Comparison of ENCODE assay signal across 10 mouse cellular contexts in genomic region chr17:47806230-47806629, GRCm38 (mm10). TPM values are rescaled to one million over a fixed set of nuclear protein-coding genes. Genes with fewer than 3 reads are reported as not detected.
DNase-seq lines count a peak whose midpoint lies in the region; ATAC-seq and TF ChIP-seq lines count a peak whose summit lies in the region.
"Had no signal": no experiment of that assay in that cellular context is flagged by ENCODE, and none has a peak within 500 bp of the region (broad histone marks: within the 10 kb centered on the region; RNA-seq: fewer than 3 reads in every experiment).

No protein-coding gene starts in this region.

- no peak overlapping the region for H3K4me3 ChIP-seq in lung, postnatal 0 days (ENCODE audit: low read depth, low read length)
- H3K4me3 ChIP-seq: embryonic facial prominence, embryonic 13.5 days had no signal

- intact Hi-C loops in left cerebral cortex, postnatal 36 days (cut with DNase I), result no loop called here

- DNase-seq in frontal cortex, postnatal 36 days (ENCODE audit: low spot score in 2 of 2), result peak; percentile 17 to 36
- DNase-seq in frontal cortex, postnatal 25 days (ENCODE audit: low spot score in 2 of 2), result no peak
- DNase-seq in left cerebral cortex, postnatal 36 days (ENCODE audit: low spot score in 2 of 2), result peak; percentile 29 to 34
- DNase-seq in left cerebral cortex, adult 9 months (ENCODE audit: low spot score in 2 of 2), result no peak
- peak; percentile 54 for DNase-seq in brain, adult 2 months (ENCODE audit: low read depth, low spot score)
- DNase-seq in lung, postnatal 0 days (ENCODE audit: low spot score), result peak; percentile 86
- no peak for DNase-seq in layer of hippocampus, adult 9-10 months (ENCODE audit: low spot score)
- DNase-seq in thymus, postnatal 10 days (ENCODE audit: low spot score in 2 of 2), result no peak

- TF ChIP-seq EP300 in lung, postnatal 0 days (IDR thresholded peaks at IDR 0.05), result no peak

- 58% methylated on average over 9 of the region's 9 CpGs for WGBS in lung, postnatal 0 days

- TF ChIP-seq CTCF in lung, postnatal 0 days (IDR thresholded peaks at IDR 0.05), result peak; percentile 28; the same call in 1 of the 2 replicates

- H3K27me3 ChIP-seq in lung, postnatal 0 days (replicated peaks; ENCODE audit: insufficient read depth, low read length), result no peaks in the 10 kb centered on the region
- H3K27me3 ChIP-seq: embryonic facial prominence, embryonic 13.5 days had no signal

- H3K36me3 ChIP-seq in lung, postnatal 0 days (ENCODE audit: insufficient read depth, low read length), result no peaks in the 10 kb centered on the region
- H3K36me3 ChIP-seq: embryonic facial prominence, embryonic 13.5 days had no signal

- H3K4me2 ChIP-seq in lung, postnatal 0 days (replicated peaks; ENCODE audit: low read depth, low read length), result no peak overlapping the region
- H3K4me2 ChIP-seq: embryonic facial prominence, embryonic 13.5 days had no signal

- H3K9me3 ChIP-seq in lung, postnatal 0 days (ENCODE audit: low read length), result no peaks in the 10 kb centered on the region
- H3K9me3 ChIP-seq: embryonic facial prominence, embryonic 13.5 days had no signal

- ATAC-seq in lung, postnatal 0 days, result peak; percentile 71

- no peak overlapping the region for H3K9ac ChIP-seq in lung, postnatal 0 days (replicated peaks; ENCODE audit: low read depth)
- H3K9ac ChIP-seq: embryonic facial prominence, embryonic 13.5 days; liver, embryonic 14.5 days had no signal

- no peaks in the 10 kb centered on the region for H3K4me1 ChIP-seq in lung, postnatal 0 days (ENCODE audit: insufficient read depth, low read depth, low read length)

- no peak overlapping the region; the same call in 1 of the 2 replicates for H3K27ac ChIP-seq in lung, postnatal 0 days (ENCODE audit: low read length)
- H3K27ac ChIP-seq: embryonic facial prominence, embryonic 13.5 days; liver, embryonic 14.5 days had no signal

RNA-seq across cellular contexts. Expression of gene Mdfi, which starts 28.3 kb away (rescaled TPM):
- total RNA-seq in left cerebral cortex, postnatal 36 days (2021), result 1 to 10 TPM in 1 of 2 experiments, under 1 TPM in 1; 0.81 to 1.1 TPM
- 8.3 and 9.3 TPM in 2 replicates for polyA plus RNA-seq in lung, postnatal 0 days (2015; fragmentation: Nextera tagmentation; extraction: Ambion mirVana)

Comparison
In these comparisons a context has a peak if more than half of its experiments do, and no peak if none do; other contexts are left out.
1. DNase-seq: peak in frontal cortex, postnatal 36 days (2 of 2), left cerebral cortex, postnatal 36 days (2 of 2), brain, adult 2 months (single experiment) and lung, postnatal 0 days (single experiment); none in frontal cortex, postnatal 25 days (0 of 2), left cerebral cortex, adult 9 months (0 of 2), layer of hippocampus, adult 9-10 months (single experiment) and thymus, postnatal 10 days (0 of 2).